Mouse (Mus musculus) liver, adult 10 weeks (tissue): ENCODE data around the gene Fignl2. TPM values are rescaled to one million over a fixed set of nuclear protein-coding genes. Genes with fewer than 3 reads are reported as not detected.

Experiments
- polyA plus RNA-seq: library from polyadenylated mRNA; stranded (reverse); fragments of 350-450 nt; fragmentation: Illumina TruSeq; extraction: RNeasy Lipid Tissue Mini Kit (QIAGEN cat#74804); gene quantifications from one replicate; pipeline ENCODE4 v1.2.3, GENCODE M21; 2014; ENCODE audit warnings: low read depth, low replicate concordance

Gene Fignl2
- polyA plus RNA-seq = 1.4 TPM

GRCm38 (mm10) chr15:101077813-101078730 lies at the start of gene Fignl2:
Fignl2 (minus strand) TSS chr15:101078567.

GRCm38 (mm10) chr15:101115511-101116110 lies 37.2 kb upstream of the Fignl2 start, which contains the start of gene Ankrd33:
Ankrd33 (plus strand) TSS chr15:101115755.

DNA sequence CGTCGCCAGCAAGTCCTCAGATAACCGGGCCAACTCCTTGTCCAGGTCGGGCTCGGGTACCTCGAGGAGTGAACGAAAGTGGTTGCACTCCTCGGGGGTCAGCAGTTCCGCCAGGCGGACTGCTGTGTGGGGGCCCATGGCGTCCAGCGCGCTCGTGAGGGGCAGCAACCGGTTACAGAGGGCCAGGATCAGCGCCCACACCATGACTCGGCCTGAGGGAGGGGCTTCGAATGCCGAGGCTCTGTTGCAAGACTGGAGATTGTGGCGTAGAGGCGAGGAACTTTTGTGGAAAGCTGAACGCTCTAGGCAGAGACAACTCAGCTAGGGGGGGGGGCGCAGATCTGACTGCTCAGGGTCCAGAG lies 31.2 kb downstream of the Fignl2 start, which contains the start of gene Gm47841:
Gene Gm47841, minus strand, starts transcription at position 204 of the 362 bp plus-strand sequence.

Other genes with a start within 250 kb of the Fignl2 start
- not detected for gene Scn8a, start 208.7 kb downstream of the Fignl2 start, polyA plus RNA-seq
- gene Gm47841, start 31.2 kb downstream of the Fignl2 start, polyA plus RNA-seq = not detected
- not detected for gene Ankrd33, start 37.2 kb upstream of the Fignl2 start, polyA plus RNA-seq
- gene Acvrl1, start 50.0 kb upstream of the Fignl2 start, polyA plus RNA-seq = 0.24 TPM
- gene Acvr1b, start 95.5 kb upstream of the Fignl2 start, polyA plus RNA-seq = 3.3 TPM
- not detected for gene Grasp, start 145.6 kb upstream of the Fignl2 start, polyA plus RNA-seq
- gene Nr4a1, start 175.7 kb upstream of the Fignl2 start, polyA plus RNA-seq = 6.3 TPM
- 1.5 TPM for gene Atg101, start 205.7 kb upstream of the Fignl2 start, polyA plus RNA-seq
- not detected for gene 6030408B16Rik, start 214.6 kb upstream of the Fignl2 start, polyA plus RNA-seq